Mouse (Mus musculus): ENCODE measurements around the gene Nipa2. TPM values are rescaled to one million over a fixed set of nuclear protein-coding genes. Genes with fewer than 3 reads are reported as not detected.

Gene Nipa2
- total and polyA plus RNA-seq, 3 experiments = 26.3 to 28.6 TPM; not detected in 1

DNA sequence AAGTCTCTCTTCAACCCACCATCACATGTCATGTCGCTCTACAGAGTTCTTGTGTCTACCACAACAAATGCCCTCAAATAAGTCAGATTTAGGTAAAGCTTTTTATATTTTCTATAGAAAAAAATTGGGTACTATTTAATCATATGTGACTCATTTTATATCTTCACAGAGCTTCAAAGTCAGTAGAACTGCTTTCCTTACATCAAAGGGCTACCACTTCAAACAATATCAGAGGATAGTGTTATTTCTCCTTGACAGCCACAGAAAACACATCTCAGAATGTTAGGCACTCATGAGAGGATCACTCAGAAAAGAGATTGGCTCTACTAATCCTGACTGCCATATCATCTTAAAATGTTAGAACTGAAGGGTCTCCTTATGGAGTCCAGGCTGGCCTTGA is 1.8 kb downstream of the Nipa2 start:
- H3K9ac ChIP-seq (ENCODE audit: control insufficient read depth, low read depth, low read length, poor library complexity, severe bottlenecking) = no peak overlapping the region
- DNase-seq (ENCODE audit: low read depth, low spot score) = no peak
- no peak overlapping the region for H3K4me3 ChIP-seq (ENCODE audit: control insufficient read depth in 1 of 2, insufficient read depth in 1 of 2, low read depth in 2 of 2, low read length in 2 of 2)
- no peaks in the 10 kb centered on the region for H3K27me3 ChIP-seq (ENCODE audit: control insufficient read depth in 1 of 2, insufficient read depth in 2 of 2, low read length in 2 of 2)
- H3K79me2 ChIP-seq (ENCODE audit: control insufficient read depth, insufficient read depth, low read length, poor library complexity) = peaks cover 34% of the 10 kb centered on the region
- peaks cover 2 to 15% of the 10 kb centered on the region in 2 experiments; a peak in 3 of 4 replicates for H3K4me1 ChIP-seq (ENCODE audit: control insufficient read depth in 1 of 2, insufficient read depth in 2 of 2, low read length in 2 of 2)
- peaks cover 0 to 27% of the 10 kb centered on the region in 2 experiments; a peak in 3 of 4 replicates for H3K36me3 ChIP-seq (ENCODE audit: control insufficient read depth in 1 of 2, insufficient read depth in 2 of 2, low read length in 2 of 2)
- H3K27ac ChIP-seq (ENCODE audit: control insufficient read depth, low read depth, low read length) = no peak overlapping the region
- TF ChIP-seq TBP (IDR thresholded peaks at IDR 0.05; ENCODE audit: low read depth, low read length) = no peak
- no peak for TF ChIP-seq TAL1 (IDR thresholded peaks at IDR 0.05; ENCODE audit: low read length)
- TF ChIP-seq MAFK (IDR thresholded peaks at IDR 0.05; ENCODE audit: borderline replicate concordance, low read depth, low read length) = no peak
- no peak for TF ChIP-seq USF1 (IDR thresholded peaks at IDR 0.05; ENCODE audit: low read depth, low read length)
- no peak for TF ChIP-seq ZKSCAN1 (IDR thresholded peaks at IDR 0.05; ENCODE audit: low read depth, low read length)
- TF ChIP-seq RAD21 (IDR thresholded peaks at IDR 0.05; ENCODE audit: low read depth, low read length) = no peak
- no peak for TF ChIP-seq JUND (IDR thresholded peaks at IDR 0.05; ENCODE audit: low read depth, low read length)
- TF ChIP-seq GATA1 (IDR thresholded peaks at IDR 0.05; ENCODE audit: low read depth, low read length) = no peak
- H3K9me3 ChIP-seq (replicated peaks; ENCODE audit: insufficient read depth, low read length) = no peaks in the 10 kb centered on the region

GRCm38 (mm10) chr7:55959801-55960200 is 2.5 kb downstream of the Nipa2 start:
- Histone ChIP-seq H3K36me3 (ENCODE audit: control insufficient read depth in 1 of 2, insufficient read depth in 2 of 2, low read length in 2 of 2) (peaks cover 0 to 34% of the 10 kb centered on the region in 2 experiments; a peak in 3 of 4 replicates), H3K9me3 (replicated peaks; ENCODE audit: insufficient read depth, low read length) (no peaks in the 10 kb centered on the region), H3K9ac (ENCODE audit: control insufficient read depth, low read depth, low read length, poor library complexity, severe bottlenecking) (no peak overlapping the region), H3K27ac (ENCODE audit: control insufficient read depth, low read depth, low read length) (no peak overlapping the region), H3K4me3 (ENCODE audit: control insufficient read depth in 1 of 2, insufficient read depth in 1 of 2, low read depth in 2 of 2, low read length in 2 of 2) (no peak overlapping the region), H3K79me2 (ENCODE audit: control insufficient read depth, insufficient read depth, low read length, poor library complexity) (peaks cover 37% of the 10 kb centered on the region), H3K27me3 (ENCODE audit: control insufficient read depth in 1 of 2, insufficient read depth in 2 of 2, low read length in 2 of 2) (no peaks in the 10 kb centered on the region), H3K4me1 (ENCODE audit: control insufficient read depth in 1 of 2, insufficient read depth in 2 of 2, low read length in 2 of 2) (peaks cover 2 to 16% of the 10 kb centered on the region in 2 experiments; a peak in 3 of 4 replicates)
- TF ChIP-seq EP300 (IDR thresholded peaks at IDR 0.05; ENCODE audit: low read depth in 1 of 2, low read length in 2 of 2) (no peak), NELFE (IDR thresholded peaks at IDR 0.05; ENCODE audit: low read depth, low read length) (no peak), TBP (IDR thresholded peaks at IDR 0.05; ENCODE audit: low read depth, low read length) (no peak), KAT2A (conservative IDR thresholded peaks at IDR 0.05; ENCODE audit: low read depth, low read length) (no peak), POLR2AphosphoS2 (IDR thresholded peaks at IDR 0.05; ENCODE audit: low read length) (no peak), GABPA (IDR thresholded peaks at IDR 0.05; ENCODE audit: low read depth, low read length) (no peak), CTCF (IDR thresholded peaks at IDR 0.05 in 2 of 3, conservative IDR thresholded peaks at IDR 0.05 in 1 of 3; ENCODE audit: control insufficient read depth in 1 of 3, insufficient read depth in 1 of 3, low read depth in 2 of 3, low read length in 3 of 3, poor library complexity in 1 of 3, severe bottlenecking in 1 of 3) (no peak), TCF12 (IDR thresholded peaks at IDR 0.05; ENCODE audit: low read depth, low read length) (no peak), CHD2 (IDR thresholded peaks at IDR 0.05; ENCODE audit: low read length) (no peak), USF1 (IDR thresholded peaks at IDR 0.05; ENCODE audit: low read depth, low read length) (no peak), BHLHE40 (IDR thresholded peaks at IDR 0.05; ENCODE audit: borderline replicate concordance, low read depth, low read length) (no peak), TAL1 (IDR thresholded peaks at IDR 0.05; ENCODE audit: low read length) (no peak), ZNF384 (IDR thresholded peaks at IDR 0.05; ENCODE audit: low read depth, low read length) (no peak), RCOR1 (IDR thresholded peaks at IDR 0.05; ENCODE audit: low read depth, low read length) (no peak), CHD1 (IDR thresholded peaks at IDR 0.05; ENCODE audit: low read depth, low read length) (no peak), POLR2A (IDR thresholded peaks at IDR 0.05; ENCODE audit: control insufficient read depth in 1 of 2, insufficient read depth in 1 of 2, low read depth in 1 of 2, low read length in 2 of 2, poor library complexity in 1 of 2) (no peak), MYB (IDR thresholded peaks at IDR 0.05; ENCODE audit: low read depth, low read length) (no peak), SIN3A (IDR thresholded peaks at IDR 0.05; ENCODE audit: low read length) (no peak)
- no peak for DNase-seq (ENCODE audit: low read depth, low spot score)
